Mouse (Mus musculus) embryonic stem cell, embryonic (primary cell): ENCODE data around the gene Npas3.

Source experiments
- CTCF ChIA-PET, 4 experiments: fragments of 300-600 bp in 2 of 4; fragments of 350-600 bp in 2 of 4; sonication (Branson Sonifier 250); formaldehyde crosslinking; loops; one replicate each; lab custom pipeline; 2022; ENCODE audit warnings: inconsistent platforms in 2 of 4; lab: Charles Lee
- POLR2A ChIA-PET, 4 experiments: fragments of 300-600 bp in 2 of 4; fragments of 350-600 bp in 2 of 4; sonication (Branson Sonifier 250); formaldehyde crosslinking; loops; one replicate each; lab custom pipeline; 2022; ENCODE audit warnings: antibody characterized with exemption in 4 of 4, inconsistent platforms in 1 of 4; lab: Charles Lee

The Npas3 gene

GRCm38 (mm10) chr12:53338349-53338948 is 90.0 kb downstream of the Npas3 start:
- POLR2A ChIA-PET: no interaction called here
- CTCF ChIA-PET: no interaction called here

DNA sequence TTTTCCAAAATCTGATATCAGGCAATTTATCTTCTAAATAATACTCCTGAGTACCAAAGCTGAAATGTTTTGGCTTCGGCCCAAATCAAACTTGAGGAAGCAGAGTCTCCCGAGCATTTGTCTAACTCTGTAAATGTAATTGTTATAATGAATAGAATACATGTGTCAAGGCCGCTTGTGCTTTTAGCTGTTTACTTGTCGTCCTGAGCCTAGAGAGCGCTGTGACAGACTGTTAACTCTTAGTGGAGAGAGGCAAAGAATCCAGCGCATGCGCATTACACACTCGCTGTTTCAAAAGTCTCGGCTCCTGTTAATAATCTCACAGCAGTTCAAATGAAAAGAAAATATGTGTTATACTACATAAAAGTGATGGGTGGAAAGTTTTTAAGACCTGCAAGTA is 94.3 kb downstream of the Npas3 start:
- POLR2A ChIA-PET: no interaction called here
- CTCF ChIA-PET: no interaction called here

GRCm38 (mm10) chr12:53351860-53352259 is 103.4 kb downstream of the Npas3 start:
- ChIA-PET POLR2A (interaction anchor here in 1 of 4 experiments (0.6 kb wide), 1 partner anchor 116 kb away, joined by 5 read pairs; no protein-coding TSS in a partner anchor), CTCF (interaction anchor here in 1 of 4 experiments (0.6 kb wide), 1 partner anchor 318 kb away, joined by 3 read pairs; no protein-coding TSS in a partner anchor)

DNA sequence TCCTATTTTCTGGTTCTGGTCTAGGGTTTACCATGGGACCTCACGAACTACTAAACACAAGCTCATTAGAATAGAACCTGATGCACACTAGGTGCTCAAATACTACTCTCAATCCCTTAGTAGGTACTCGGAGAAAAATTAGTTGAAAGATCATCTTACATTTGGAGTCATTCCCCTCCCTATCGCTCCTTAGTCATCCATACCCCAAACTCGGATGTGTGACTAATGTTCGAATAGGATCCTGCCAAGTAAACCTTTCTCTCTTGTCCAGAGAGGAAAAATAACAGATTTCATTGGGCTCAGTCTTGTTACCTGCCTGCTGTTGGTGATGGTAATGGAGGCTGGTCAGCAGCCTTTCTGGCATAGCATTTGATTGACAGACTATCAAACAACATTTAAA is 117.3 kb downstream of the Npas3 start:
- ChIA-PET POLR2A (no interaction called here), CTCF (no interaction called here)

DNA sequence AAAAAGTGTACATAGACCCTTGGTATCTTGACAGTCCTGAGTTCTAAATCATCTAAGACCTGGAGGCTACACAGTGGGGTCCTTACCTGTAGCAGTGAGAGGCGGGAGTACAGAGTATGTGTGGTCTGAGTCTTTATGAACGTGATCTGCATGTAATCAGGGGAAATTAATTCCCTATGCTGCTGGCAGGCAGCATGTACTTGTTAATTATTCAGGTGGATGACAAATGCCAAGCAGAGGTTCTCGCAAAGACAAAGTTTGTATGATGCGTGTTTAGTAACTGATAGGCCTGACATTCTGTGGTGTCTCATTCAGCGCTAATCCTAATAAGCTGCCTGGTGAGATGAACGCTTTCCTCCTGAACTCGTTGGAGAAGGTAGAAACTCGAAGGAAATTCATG is 136.4 kb downstream of the Npas3 start:
- ChIA-PET CTCF (no interaction called here), POLR2A (no interaction called here)

GRCm38 (mm10) chr12:53405856-53406255 is 157.4 kb downstream of the Npas3 start:
- ChIA-PET POLR2A (interaction anchor here in 1 of 4 experiments (0.6 kb wide), 1 partner anchor 639 kb away, joined by 3 read pairs; no protein-coding TSS in a partner anchor), CTCF (no interaction called here)

DNA sequence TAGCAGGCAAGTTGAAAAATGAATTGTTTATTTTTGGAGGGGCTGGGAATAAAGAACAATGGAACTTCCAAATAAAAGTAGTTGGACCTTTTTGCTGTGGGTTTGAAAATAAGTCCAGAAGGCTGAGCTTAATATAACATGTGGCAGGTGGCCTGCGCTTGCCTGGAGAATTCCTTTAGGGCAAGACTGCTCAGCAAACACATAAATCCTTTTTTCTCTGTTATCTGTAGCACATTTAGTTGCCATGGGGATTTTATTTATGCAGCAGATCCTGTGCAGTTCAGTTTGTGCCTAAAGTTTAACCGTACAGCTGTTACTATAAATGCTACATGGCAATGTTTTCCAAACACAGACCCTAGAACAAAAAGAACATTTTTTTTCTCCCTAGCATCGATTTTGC is 159.3 kb downstream of the Npas3 start:
- CTCF ChIA-PET: no interaction called here
- POLR2A ChIA-PET: no interaction called here

DNA sequence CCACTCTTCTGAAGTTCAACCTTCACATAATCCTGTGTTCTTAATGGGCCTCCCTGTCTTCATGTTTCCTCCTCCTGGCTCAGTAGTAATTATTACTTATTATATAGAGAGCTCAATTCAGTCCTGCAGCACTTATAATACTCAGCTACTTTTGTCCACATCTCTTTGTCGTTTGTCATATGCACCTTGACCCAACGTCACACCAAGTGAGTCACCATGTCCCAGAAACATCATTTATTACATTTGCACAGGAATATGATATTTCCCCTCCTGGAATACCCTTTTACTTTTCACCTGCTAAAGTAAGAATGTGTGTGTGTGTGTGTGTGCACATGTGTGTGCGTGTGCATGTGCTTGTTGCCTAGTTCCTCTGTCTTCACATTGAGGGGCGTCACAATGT is 161.2 kb downstream of the Npas3 start:
- CTCF ChIA-PET: no interaction called here
- POLR2A ChIA-PET: no interaction called here

DNA sequence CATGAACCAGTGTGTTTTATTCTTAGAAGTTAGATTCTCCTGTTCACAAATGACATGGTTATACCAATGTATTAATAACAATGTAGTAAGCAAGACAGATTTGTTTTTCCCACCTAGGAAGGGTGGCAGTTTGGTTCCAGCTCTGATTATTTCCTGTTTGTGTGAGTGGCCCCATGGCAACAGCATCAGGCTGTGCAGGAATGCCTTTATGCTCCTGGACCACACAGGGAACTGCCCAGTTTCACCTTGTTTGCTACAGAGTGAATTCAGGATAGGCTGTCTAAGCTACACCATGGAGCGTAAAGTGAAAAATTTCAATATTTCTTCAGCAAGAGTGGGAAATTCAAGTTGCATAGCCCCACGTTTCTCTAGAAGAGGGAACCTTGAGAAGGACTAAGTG is 162.2 kb downstream of the Npas3 start:
- ChIA-PET POLR2A (no interaction called here), CTCF (no interaction called here)

GRCm38 (mm10) chr12:53416096-53416495 is 167.6 kb downstream of the Npas3 start:
- POLR2A ChIA-PET: no interaction called here
- CTCF ChIA-PET: interaction anchor here in 1 of 4 experiments (0.5 kb wide), 1 partner anchor 25 kb away, joined by 3 read pairs; no protein-coding TSS in a partner anchor

- ChIA-PET POLR2A (no interaction called here), CTCF (no interaction called here)
Observed at GRCm38 (mm10) chr12:53421701-53422100, 173.2 kb downstream of the Npas3 start.

GRCm38 (mm10) chr12:53423631-53424030 is 175.2 kb downstream of the Npas3 start:
- CTCF ChIA-PET: no interaction called here
- POLR2A ChIA-PET: no interaction called here

DNA sequence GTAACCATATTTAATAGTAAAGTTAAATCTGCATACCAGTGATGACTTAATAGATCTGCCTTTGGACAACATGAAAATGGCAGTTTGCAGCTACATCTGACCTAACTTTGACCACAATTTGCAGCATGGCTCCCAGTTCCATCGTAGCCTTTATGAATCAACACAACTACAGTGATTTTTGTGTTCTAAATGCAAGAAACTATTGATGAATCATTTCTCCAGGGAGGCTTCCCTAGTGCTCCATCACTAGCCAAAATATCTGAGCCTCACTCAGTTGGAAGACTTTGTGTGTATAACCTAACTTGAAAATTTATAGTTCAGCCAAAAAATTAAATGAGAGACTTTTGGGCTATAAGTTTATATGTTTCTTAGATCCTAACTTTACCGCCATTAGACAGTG is 177.5 kb downstream of the Npas3 start:
- CTCF ChIA-PET: no interaction called here
- POLR2A ChIA-PET: no interaction called here

GRCm38 (mm10) chr12:53427153-53427552 is 178.7 kb downstream of the Npas3 start:
- ChIA-PET CTCF (no interaction called here), POLR2A (no interaction called here)

DNA sequence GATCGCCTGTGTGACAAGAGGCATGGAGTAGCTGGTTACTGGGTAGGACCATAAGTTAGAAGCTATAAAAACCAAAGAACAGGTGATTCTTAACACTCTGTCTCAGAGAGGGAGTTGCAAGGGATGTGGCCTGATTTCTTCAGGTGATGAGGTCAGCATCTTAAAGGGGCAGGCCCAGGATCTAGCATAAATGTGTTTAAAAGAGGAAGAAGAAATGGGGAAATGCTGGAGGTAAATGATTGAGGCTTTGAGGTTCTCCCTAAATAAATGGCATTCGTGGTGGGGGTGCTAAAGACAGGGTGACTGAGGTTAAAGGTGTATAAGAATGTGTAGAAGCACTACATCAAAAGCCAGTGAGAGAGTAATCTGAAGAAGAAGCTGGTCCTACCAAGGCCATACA is 193.6 kb downstream of the Npas3 start:
- POLR2A ChIA-PET: no interaction called here
- CTCF ChIA-PET: interaction anchor here in 1 of 4 experiments (0.7 kb wide), 1 partner anchor 26 kb away, joined by 3 read pairs; no protein-coding TSS in a partner anchor

DNA sequence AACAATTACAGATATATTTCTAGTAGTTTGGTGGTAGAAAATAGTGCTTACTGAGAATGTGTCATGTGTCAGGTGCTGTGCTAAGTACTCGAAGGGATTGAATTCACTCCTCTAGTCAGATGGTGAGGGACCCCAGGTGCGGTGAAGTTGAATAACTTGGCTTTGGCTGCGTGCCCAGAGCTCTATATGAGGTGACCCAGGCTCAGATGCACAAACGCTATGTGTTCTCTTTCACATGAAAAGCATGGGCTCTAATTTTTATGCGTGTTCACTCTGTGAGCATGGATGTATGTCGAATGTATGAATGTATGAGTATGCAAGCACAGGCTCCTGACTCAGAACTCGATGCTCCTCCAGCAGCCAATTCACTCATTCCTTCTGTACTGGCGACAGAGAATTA is 199.0 kb downstream of the Npas3 start:
- ChIA-PET CTCF (interaction anchor here in 1 of 4 experiments (0.6 kb wide), 1 partner anchor 702 kb away, joined by 3 read pairs; no protein-coding TSS in a partner anchor), POLR2A (no interaction called here)

- ChIA-PET POLR2A (interaction anchor here in 1 of 4 experiments (0.5 kb wide), 2 partner anchors 209 to 253 kb away, joined by 3 to 6 read pairs; no protein-coding TSS in a partner anchor), CTCF (interaction anchor here in 1 of 4 experiments (0.8 kb wide), 1 partner anchor 197 kb away, joined by 3 read pairs; no protein-coding TSS in a partner anchor)
Observed at GRCm38 (mm10) chr12:53448040-53448439, 199.6 kb downstream of the Npas3 start.

DNA sequence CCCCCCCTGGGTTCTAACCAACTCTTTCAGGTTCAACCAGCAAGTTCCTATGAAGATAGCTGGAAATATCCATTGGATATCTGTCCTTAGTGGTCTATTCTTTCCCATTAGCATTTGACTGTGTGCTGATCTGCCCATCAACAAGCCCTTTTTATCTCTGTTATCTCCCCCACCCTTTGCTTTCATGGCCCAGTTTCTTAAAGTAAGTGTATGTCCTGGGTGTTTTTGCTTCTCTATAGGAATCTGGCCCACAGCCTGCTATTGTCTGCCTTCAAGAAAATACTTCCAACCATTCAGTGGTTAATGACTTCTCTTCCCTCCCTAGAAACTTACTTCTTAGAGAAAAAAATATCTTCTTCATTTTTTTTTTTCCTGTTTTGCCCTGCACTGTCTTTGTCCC is 219.1 kb downstream of the Npas3 start:
- ChIA-PET POLR2A (interaction anchor here in 1 of 4 experiments (0.6 kb wide), 1 partner anchor 116 kb away, joined by 5 read pairs; no protein-coding TSS in a partner anchor), CTCF (no interaction called here)

GRCm38 (mm10) chr12:53474486-53474885 is 226.0 kb downstream of the Npas3 start:
- POLR2A ChIA-PET: no interaction called here
- CTCF ChIA-PET: interaction anchor here in 1 of 4 experiments (0.5 to 0.7 kb wide), 2 partner anchors 705 to 709 kb away, joined by 3 to 4 read pairs; no protein-coding TSS in a partner anchor

DNA sequence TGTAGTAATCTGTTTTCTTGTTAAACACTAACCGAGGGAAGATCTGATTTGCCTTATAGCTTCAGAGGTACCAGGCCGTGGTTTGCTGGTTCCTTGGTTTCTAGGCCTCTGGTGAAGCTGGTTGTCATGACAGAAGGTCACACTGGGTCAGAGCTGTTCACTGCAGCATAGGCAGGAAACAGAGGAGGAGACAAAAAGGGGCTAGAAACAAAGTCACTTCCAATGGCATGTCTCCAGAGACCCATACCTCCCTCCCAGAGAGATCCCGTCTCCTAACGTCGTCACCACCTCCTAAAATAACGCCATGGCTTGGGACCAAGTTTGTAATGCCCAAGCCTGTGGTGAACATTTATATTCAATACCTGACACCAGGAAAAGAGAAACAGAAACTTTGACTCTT is 236.4 kb downstream of the Npas3 start:
- POLR2A ChIA-PET: interaction anchor here in 1 of 4 experiments (0.6 kb wide), 1 partner anchor 1016 kb away, joined by 3 read pairs; no protein-coding TSS in a partner anchor

DNA sequence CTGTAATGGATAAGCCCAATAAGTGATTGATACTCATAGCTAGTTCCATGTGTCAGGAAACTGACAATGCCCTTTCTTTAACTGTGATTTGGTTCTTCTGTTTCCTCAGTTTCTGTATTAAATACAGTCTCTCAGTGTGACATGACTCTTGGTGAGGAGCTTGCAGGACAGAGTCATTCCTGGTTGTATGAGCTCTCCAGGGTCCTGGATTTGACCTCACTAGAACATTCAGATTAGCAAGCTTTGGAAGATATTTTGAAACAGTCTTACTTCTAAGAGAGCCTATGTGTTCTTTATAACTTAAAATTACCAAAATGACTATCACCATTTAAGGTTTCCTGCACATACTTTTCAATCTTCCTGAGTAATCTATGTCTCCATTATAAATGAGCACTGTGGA is 247.9 kb downstream of the Npas3 start:
- CTCF ChIA-PET: no interaction called here
- POLR2A ChIA-PET: no interaction called here

More for the DNA sequence above, 236.4 kb downstream of the Npas3 start:
- CTCF ChIA-PET: no interaction called here
